Comparison of ENCODE assay signal across 8 mouse cellular contexts in the genomic region with DNA sequence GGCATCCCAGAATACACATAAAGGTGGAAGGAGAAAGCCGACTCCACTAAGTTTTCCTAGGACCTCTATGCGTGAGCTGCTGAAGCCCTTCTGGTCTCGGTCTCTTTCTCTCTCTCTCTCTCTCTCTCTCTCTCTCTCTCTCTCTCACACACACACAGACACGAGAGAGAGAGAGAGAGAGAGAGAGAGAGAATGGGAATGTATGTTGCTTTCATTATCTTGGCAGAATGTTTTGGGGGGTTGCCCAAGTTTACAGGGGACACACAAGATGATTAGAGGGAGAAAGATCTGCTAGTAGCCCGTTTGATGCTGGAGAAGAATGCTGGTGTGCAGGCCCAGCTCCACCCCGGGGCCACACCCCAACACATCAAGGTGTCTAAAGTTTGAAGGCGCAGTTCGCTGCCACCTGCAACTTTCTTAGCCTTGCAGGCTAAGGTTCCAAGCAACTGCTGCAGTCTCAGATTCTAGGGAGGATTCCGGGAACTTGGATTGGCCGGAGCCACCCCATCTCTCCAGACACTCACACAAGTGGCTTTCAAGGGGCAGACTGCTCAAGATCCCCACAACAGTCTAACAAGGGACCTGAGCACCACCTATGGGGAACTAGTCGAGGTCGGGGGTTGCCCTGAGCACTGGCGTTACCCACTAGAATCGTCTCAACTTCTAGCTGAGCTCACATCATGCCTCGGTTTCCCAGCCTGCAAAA. TPM values are rescaled to one million over a fixed set of nuclear protein-coding genes. Genes with fewer than 3 reads are reported as not detected.
DNase-seq lines count a peak whose midpoint lies in the region; ATAC-seq and TF ChIP-seq lines count a peak whose summit lies in the region.

No protein-coding gene starts in this region.

- peaks cover 3% of the 10 kb centered on the region; the same call in 1 of the 2 replicates for H3K36me3 ChIP-seq in heart, embryonic 15.5 days
- H3K36me3 ChIP-seq in E14TG2a.4 (ENCODE audit: insufficient read depth, low read length): peaks cover 3% of the 10 kb centered on the region; the same call in 1 of the 2 replicates
- H3K36me3 ChIP-seq in forebrain, embryonic 13.5 days (ENCODE audit: poor library complexity, severe bottlenecking): peaks cover 5% of the 10 kb centered on the region; the same call in 1 of the 2 replicates
- H3K36me3 ChIP-seq in liver, embryonic 15.5 days (replicated peaks): peaks cover 7% of the 10 kb centered on the region

- peak overlapping the region; percentile 83 for H3K4me3 ChIP-seq in heart, embryonic 15.5 days
- H3K4me3 ChIP-seq in E14TG2a.4 (replicated peaks; ENCODE audit: low read length): peak overlapping the region; percentile 91
- peak overlapping the region; percentile 98 for H3K4me3 ChIP-seq in forebrain, embryonic 13.5 days
- H3K4me3 ChIP-seq in liver, embryonic 15.5 days (replicated peaks): peak overlapping the region; percentile 83

- ATAC-seq in heart, embryonic 15.5 days (replicated peaks; ENCODE audit: insufficient number of reproducible peaks, insufficient read depth, low FRiP score, low read depth): no peak
- no peak for ATAC-seq in forebrain, embryonic 13.5 days
- peak; percentile 3; the same call in 1 of the 2 replicates for ATAC-seq in liver, embryonic 15.5 days (ENCODE audit: insufficient read depth)

- H3K27ac ChIP-seq in heart, embryonic 15.5 days: peak overlapping the region; percentile 95
- H3K27ac ChIP-seq in forebrain, embryonic 13.5 days: 0 out of 2 replicates have a peak overlapping the region, but pooled peaks have one; percentile 89
- peak overlapping the region; percentile 85 for H3K27ac ChIP-seq in liver, embryonic 15.5 days (replicated peaks)

- intact Hi-C loops in heart, postnatal 36 days (cut with DNase I): loop anchor here (1.0 to 2.0 kb wide), 5 partner anchors 28 to 92 kb away; no protein-coding TSS in a partner anchor

- peaks cover 47% of the 10 kb centered on the region for H3K4me1 ChIP-seq in heart, embryonic 15.5 days (replicated peaks)
- H3K4me1 ChIP-seq in E14TG2a.4 (replicated peaks; ENCODE audit: low read depth, low read length): peaks cover 65% of the 10 kb centered on the region
- peaks cover 41% of the 10 kb centered on the region for H3K4me1 ChIP-seq in forebrain, embryonic 13.5 days
- H3K4me1 ChIP-seq in liver, embryonic 15.5 days (replicated peaks): peaks cover 71% of the 10 kb centered on the region

- 4% methylated on average over 14 of the region's 15 CpGs for whole genome bisulfite sequencing in heart, embryonic 15.5 days
- 9% methylated on average over 14 of the region's 15 CpGs for WGBS in forebrain, embryonic 13.5 days
- 8% methylated on average over 15 of the region's 15 CpGs for WGBS in liver, embryonic 15.5 days (ENCODE audit: insufficient replicate concordance)

- H3K9me3 ChIP-seq in heart, embryonic 15.5 days (replicated peaks): no peaks in the 10 kb centered on the region
- H3K9me3 ChIP-seq in E14TG2a.4 (ENCODE audit: low read length): 0 out of 2 replicates have a peak, but pooled peaks cover 2% of the 10 kb centered on the region
- H3K9me3 ChIP-seq in forebrain, embryonic 13.5 days (replicated peaks): no peaks in the 10 kb centered on the region
- H3K9me3 ChIP-seq in liver, embryonic 15.5 days (replicated peaks): no peaks in the 10 kb centered on the region

- peak overlapping the region; percentile 80 for H3K4me2 ChIP-seq in heart, embryonic 15.5 days
- peak overlapping the region; percentile 93 for H3K4me2 ChIP-seq in forebrain, embryonic 13.5 days
- H3K4me2 ChIP-seq in liver, embryonic 15.5 days: peak overlapping the region; percentile 98

- H3K27me3 ChIP-seq in heart, embryonic 15.5 days: peaks cover 28% of the 10 kb centered on the region
- peaks cover 63% of the 10 kb centered on the region for H3K27me3 ChIP-seq in E14TG2a.4 (ENCODE audit: insufficient read depth, low read length)
- H3K27me3 ChIP-seq in forebrain, embryonic 13.5 days: peaks cover 34% of the 10 kb centered on the region
- peaks cover 26% of the 10 kb centered on the region for H3K27me3 ChIP-seq in liver, embryonic 15.5 days

- DNase-seq in heart, postnatal 36 days: no peak
- peak; percentile 55 for DNase-seq in thymus, postnatal 25 days
- no peak for DNase-seq in urinary bladder, postnatal 25 days (ENCODE audit: low spot score)
- DNase-seq in cerebellum, postnatal 4 days (ENCODE audit: low spot score in 2 of 2): no peak

- TF ChIP-seq CTCF in E14TG2a.4 (conservative IDR thresholded peaks at IDR 0.05; ENCODE audit: low read length): no peak

- peak overlapping the region; percentile 92 for H3K9ac ChIP-seq in heart, embryonic 15.5 days
- peak overlapping the region; percentile 88 for H3K9ac ChIP-seq in forebrain, embryonic 13.5 days
- H3K9ac ChIP-seq in liver, embryonic 15.5 days: peak overlapping the region; percentile 74

RNA-seq across cellular contexts. Expression of gene Arid3a, which starts 0.9 kb away (rescaled TPM):
- polyA plus RNA-seq in heart, embryonic 15.5 days (2015; fragmentation: Nextera tagmentation; extraction: Ambion mirVana): 2.1 and 3.7 TPM in 2 replicates
- total RNA-seq in heart, postnatal 36 days (2021): 1 to 10 TPM; 1.9 to 2.6 TPM
- 2.5 and 3.6 TPM in 2 replicates for polyA plus RNA-seq in forebrain, embryonic 13.5 days (2015; fragmentation: Nextera tagmentation; extraction: Ambion mirVana)
- 6.1 and 7.4 TPM in 2 replicates for polyA plus RNA-seq in liver, embryonic 15.5 days (2015; fragmentation: Nextera tagmentation; extraction: Ambion mirVana)

RNA-seq across cellular contexts. Expression of gene R3hdm4, which starts 4.9 kb away (rescaled TPM):
- 95.2 and 118 TPM in 2 replicates for polyA plus RNA-seq in heart, embryonic 15.5 days (2015; fragmentation: Nextera tagmentation; extraction: Ambion mirVana)
- total RNA-seq in heart, postnatal 36 days (2021): 10 to 100 TPM; 81.0 to 88.1 TPM
- 200 and 217 TPM in 2 replicates for polyA plus RNA-seq in forebrain, embryonic 13.5 days (2015; fragmentation: Nextera tagmentation; extraction: Ambion mirVana)
- 52.4 and 55.6 TPM in 2 replicates for polyA plus RNA-seq in liver, embryonic 15.5 days (2015; fragmentation: Nextera tagmentation; extraction: Ambion mirVana)

RNA-seq across cellular contexts. Expression of gene Kiss1r, which starts 9.2 kb away (rescaled TPM):
- polyA plus RNA-seq in heart, embryonic 15.5 days (2015; fragmentation: Nextera tagmentation; extraction: Ambion mirVana): 0.34 and 0.51 TPM in 2 replicates
- under 1 TPM; 0.17 to 0.38 TPM for total RNA-seq in heart, postnatal 36 days (2021)
- polyA plus RNA-seq in forebrain, embryonic 13.5 days (2015; fragmentation: Nextera tagmentation; extraction: Ambion mirVana): 1.0 and 1.3 TPM in 2 replicates
- 0.32 and 0.37 TPM in 2 replicates for polyA plus RNA-seq in liver, embryonic 15.5 days (2015; fragmentation: Nextera tagmentation; extraction: Ambion mirVana)

RNA-seq across cellular contexts. Expression of gene Gm26602, which starts 15.3 kb away (rescaled TPM):
- polyA plus RNA-seq in heart, embryonic 15.5 days (2015; fragmentation: Nextera tagmentation; extraction: Ambion mirVana): 15.7 TPM in 1 of 2 replicates, not detected in the other
- not detected for total RNA-seq in heart, postnatal 36 days (2021)
- 33.6 TPM in 1 of 2 replicates, not detected in the other for polyA plus RNA-seq in forebrain, embryonic 13.5 days (2015; fragmentation: Nextera tagmentation; extraction: Ambion mirVana)
- not detected in 2 replicates for polyA plus RNA-seq in liver, embryonic 15.5 days (2015; fragmentation: Nextera tagmentation; extraction: Ambion mirVana)

RNA-seq across cellular contexts. Expression of gene Med16, which starts 17.2 kb away (rescaled TPM):
- polyA plus RNA-seq in heart, embryonic 15.5 days (2015; fragmentation: Nextera tagmentation; extraction: Ambion mirVana): 34.8 and 45.7 TPM in 2 replicates
- total RNA-seq in heart, postnatal 36 days (2021): 10 to 100 TPM; 53.0 to 53.2 TPM
- polyA plus RNA-seq in forebrain, embryonic 13.5 days (2015; fragmentation: Nextera tagmentation; extraction: Ambion mirVana): 49.0 and 59.0 TPM in 2 replicates
- 16.4 and 18.0 TPM in 2 replicates for polyA plus RNA-seq in liver, embryonic 15.5 days (2015; fragmentation: Nextera tagmentation; extraction: Ambion mirVana)
